Mouse (Mus musculus): ENCODE data around the gene Ccdc51. TPM values are rescaled to one million over a fixed set of nuclear protein-coding genes. Genes with fewer than 3 reads are reported as not detected.

Gene Ccdc51
- polyA plus RNA-seq, 1 experiment from 2014 or later, result 14.1 TPM

GRCm38 (mm10) chr9:109113331-109113730, 31.0 kb downstream of the Ccdc51 start:
- Histone ChIP-seq H3K27ac (no peak overlapping the region), H3K9ac (no peak overlapping the region), H3K4me1 (no peaks in the 10 kb centered on the region), H3K27me3 (no peaks in the 10 kb centered on the region), H3K9me3 (no peaks in the 10 kb centered on the region), H3K4me2 (no peak overlapping the region), H3K36me3 (peaks cover 100% of the 10 kb centered on the region), H3K4me3 (no peak overlapping the region)
- ATAC-seq (ENCODE audit: insufficient number of reproducible peaks, insufficient read depth, low FRiP score, low TSS enrichment, low read depth), result no peak
- 88% methylated on average over 8 of the region's 8 CpGs for WGBS

- Histone ChIP-seq H3K27me3 (no peaks in the 10 kb centered on the region), H3K9me3 (no peaks in the 10 kb centered on the region), H3K4me3 (no peak overlapping the region), H3K9ac (no peak overlapping the region), H3K4me2 (no peak overlapping the region), H3K4me1 (no peaks in the 10 kb centered on the region), H3K27ac (no peak overlapping the region), H3K36me3 (peaks cover 100% of the 10 kb centered on the region)
- 95% methylated on average over 11 of the region's 11 CpGs for WGBS
- ATAC-seq (ENCODE audit: insufficient number of reproducible peaks, insufficient read depth, low FRiP score, low TSS enrichment, low read depth), result no peak
Measured at GRCm38 (mm10) chr9:109114276-109114675, 32.0 kb downstream of the Ccdc51 start.

DNA sequence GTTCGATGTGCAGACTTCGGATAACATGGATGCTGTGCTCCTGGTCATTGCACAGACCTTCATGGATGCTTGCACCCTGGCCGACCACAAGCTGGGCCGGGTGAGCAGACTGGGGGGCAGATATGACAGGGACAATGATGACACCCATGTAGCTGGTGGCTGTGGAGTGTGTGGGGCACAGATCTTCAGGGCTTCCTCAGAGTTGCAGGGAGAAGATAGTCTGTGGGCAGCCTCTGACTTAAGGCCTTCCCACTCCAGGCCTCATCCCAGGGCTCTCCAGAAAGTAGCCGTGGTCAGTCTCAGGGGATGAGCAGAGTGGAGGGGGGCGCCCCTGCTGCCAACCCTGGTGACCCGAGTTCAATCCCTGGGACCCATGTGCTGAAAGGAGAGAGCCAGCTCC, 32.6 kb downstream of the Ccdc51 start:
- 87% methylated on average over 7 of the region's 7 CpGs for WGBS
- no peak for ATAC-seq (ENCODE audit: insufficient number of reproducible peaks, insufficient read depth, low FRiP score, low TSS enrichment, low read depth)
- Histone ChIP-seq H3K4me3 (no peak overlapping the region), H3K9me3 (no peaks in the 10 kb centered on the region), H3K27me3 (no peaks in the 10 kb centered on the region), H3K4me2 (no peak overlapping the region), H3K4me1 (no peaks in the 10 kb centered on the region), H3K9ac (no peak overlapping the region), H3K36me3 (peaks cover 100% of the 10 kb centered on the region), H3K27ac (no peak overlapping the region)

DNA sequence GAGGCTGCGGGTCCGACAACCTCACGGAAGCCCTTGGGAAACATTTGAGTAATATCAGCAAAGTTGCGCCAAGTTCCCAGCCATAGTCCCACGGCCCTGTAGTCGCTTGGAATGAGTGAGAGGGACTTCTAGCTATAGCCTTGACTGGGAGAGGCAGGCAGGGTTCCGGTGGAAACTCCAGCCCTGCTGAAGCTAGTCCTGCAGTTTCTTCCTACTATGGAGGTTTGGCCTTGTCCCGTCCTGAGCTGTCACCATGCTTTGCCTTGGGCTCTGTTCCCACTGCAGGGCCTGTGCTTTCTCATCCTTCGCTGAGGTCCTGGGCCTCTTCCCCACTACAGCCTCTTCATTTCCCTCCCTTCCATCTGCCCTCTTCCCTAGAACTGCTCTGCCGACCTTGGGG, 33.9 kb downstream of the Ccdc51 start:
- no peaks in the 10 kb centered on the region for H3K27me3 ChIP-seq
- H3K4me2 ChIP-seq, result no peak overlapping the region
- WGBS, result 94% methylated on average over 10 of the region's 10 CpGs
- no peak overlapping the region for H3K9ac ChIP-seq
- H3K9me3 ChIP-seq, result no peaks in the 10 kb centered on the region
- H3K4me1 ChIP-seq, result no peaks in the 10 kb centered on the region
- H3K4me3 ChIP-seq, result no peak overlapping the region
- peaks cover 88% of the 10 kb centered on the region for H3K36me3 ChIP-seq
- ATAC-seq (ENCODE audit: insufficient number of reproducible peaks, insufficient read depth, low FRiP score, low TSS enrichment, low read depth), result no peak
- H3K27ac ChIP-seq, result no peak overlapping the region

DNA sequence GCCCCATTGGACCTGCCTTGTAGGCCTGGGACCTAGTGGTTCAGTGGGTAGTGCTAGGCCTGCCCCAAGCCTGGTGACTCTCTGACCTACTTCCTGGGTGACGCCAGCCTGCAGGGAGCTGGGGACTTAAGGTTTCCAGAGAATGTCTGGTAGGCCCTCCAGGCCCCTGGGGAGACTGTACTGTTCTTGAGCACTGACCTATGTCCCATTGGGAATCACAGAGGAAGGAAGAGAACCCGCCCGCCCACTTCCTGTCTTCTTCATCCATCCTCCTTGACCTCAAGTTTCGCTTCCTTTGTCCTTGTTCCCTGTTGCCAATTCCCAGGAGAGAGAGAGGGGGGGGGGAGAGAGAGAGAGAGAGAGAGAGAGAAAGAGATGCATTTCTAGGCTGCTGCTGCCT, 35.8 kb downstream of the Ccdc51 start:
- ATAC-seq (ENCODE audit: insufficient number of reproducible peaks, insufficient read depth, low FRiP score, low TSS enrichment, low read depth), result no peak
- no peak overlapping the region for H3K4me3 ChIP-seq
- no peaks in the 10 kb centered on the region; the same call in 1 of the 2 replicates for H3K4me1 ChIP-seq
- 88% methylated on average over 4 of the region's 4 CpGs for WGBS
- no peak overlapping the region for H3K27ac ChIP-seq
- H3K4me2 ChIP-seq, result no peak overlapping the region
- peaks cover 69% of the 10 kb centered on the region for H3K36me3 ChIP-seq
- no peaks in the 10 kb centered on the region for H3K9me3 ChIP-seq
- no peak overlapping the region for H3K9ac ChIP-seq
- no peaks in the 10 kb centered on the region for H3K27me3 ChIP-seq

DNA sequence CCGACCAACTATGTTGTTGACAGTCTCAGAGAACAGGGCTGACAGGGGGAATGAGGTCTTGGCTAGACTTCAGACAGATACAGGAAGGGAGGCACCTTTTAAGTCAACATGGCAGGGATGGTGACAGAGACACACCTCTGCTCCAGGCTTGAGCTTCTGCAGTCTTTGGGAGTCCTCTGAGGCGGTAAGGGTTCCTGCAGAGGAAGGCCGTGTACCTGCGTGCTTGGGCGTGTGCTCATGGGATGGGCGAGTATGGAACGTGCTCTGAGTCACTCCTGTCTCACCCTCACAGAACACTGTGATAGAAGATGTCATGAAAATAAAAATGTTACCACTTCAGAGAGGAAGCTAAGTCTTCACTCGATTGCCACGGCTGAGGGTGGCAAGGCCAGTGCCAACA, 37.3 kb downstream of the Ccdc51 start:
- Histone ChIP-seq H3K4me1 (no peaks in the 10 kb centered on the region; the same call in 1 of the 2 replicates), H3K27me3 (no peaks in the 10 kb centered on the region), H3K36me3 (peaks cover 54% of the 10 kb centered on the region), H3K4me3 (no peak overlapping the region), H3K9me3 (no peaks in the 10 kb centered on the region), H3K9ac (no peak overlapping the region), H3K27ac (no peak overlapping the region; the same call in none of the 2 replicates), H3K4me2 (no peak overlapping the region)
- no peak for ATAC-seq (ENCODE audit: insufficient number of reproducible peaks, insufficient read depth, low FRiP score, low TSS enrichment, low read depth)
- 82% methylated on average over 9 of the region's 9 CpGs for WGBS

GRCm38 (mm10) chr9:109120956-109121355, 38.7 kb downstream of the Ccdc51 start:
- H3K4me1 ChIP-seq, result no peaks in the 10 kb centered on the region; the same call in 1 of the 2 replicates
- H3K9me3 ChIP-seq, result no peaks in the 10 kb centered on the region
- peaks cover 41% of the 10 kb centered on the region for H3K36me3 ChIP-seq
- no peak overlapping the region for H3K4me3 ChIP-seq
- WGBS, result 90% methylated on average over 6 of the region's 6 CpGs
- no peak overlapping the region for H3K9ac ChIP-seq
- ATAC-seq (ENCODE audit: insufficient number of reproducible peaks, insufficient read depth, low FRiP score, low TSS enrichment, low read depth), result no peak
- no peaks in the 10 kb centered on the region for H3K27me3 ChIP-seq
- H3K27ac ChIP-seq, result no peak overlapping the region
- no peak overlapping the region for H3K4me2 ChIP-seq

GRCm38 (mm10) chr9:109122553-109123085, 40.3 kb downstream of the Ccdc51 start:
- 38% methylated on average over 2 of the region's 2 CpGs for WGBS
- Histone ChIP-seq H3K36me3 (peaks cover 24% of the 10 kb centered on the region), H3K4me1 (no peaks in the 10 kb centered on the region; the same call in 1 of the 2 replicates), H3K4me2 (no peak overlapping the region), H3K4me3 (no peak overlapping the region), H3K27ac (no peak overlapping the region), H3K9ac (no peak overlapping the region), H3K27me3 (no peaks in the 10 kb centered on the region), H3K9me3 (no peaks in the 10 kb centered on the region)
- ATAC-seq (ENCODE audit: insufficient number of reproducible peaks, insufficient read depth, low FRiP score, low TSS enrichment, low read depth), result no peak

- 49% methylated on average over 6 of the region's 6 CpGs for WGBS
- no peak overlapping the region for H3K4me3 ChIP-seq
- no peaks in the 10 kb centered on the region; the same call in 1 of the 2 replicates for H3K4me1 ChIP-seq
- H3K36me3 ChIP-seq, result peaks cover 18% of the 10 kb centered on the region
- H3K27ac ChIP-seq, result no peak overlapping the region
- H3K9ac ChIP-seq, result peak overlapping the region; percentile 46; the same call in 1 of the 2 replicates
- ATAC-seq (ENCODE audit: insufficient number of reproducible peaks, insufficient read depth, low FRiP score, low TSS enrichment, low read depth), result no peak; the same call in 1 of the 2 replicates
- H3K9me3 ChIP-seq, result no peaks in the 10 kb centered on the region
- H3K27me3 ChIP-seq, result no peaks in the 10 kb centered on the region
- no peak overlapping the region for H3K4me2 ChIP-seq
Measured at GRCm38 (mm10) chr9:109123266-109123665, 41.0 kb downstream of the Ccdc51 start.

- Histone ChIP-seq H3K36me3 (peaks cover 9% of the 10 kb centered on the region), H3K9ac (no peak overlapping the region), H3K27ac (no peak overlapping the region), H3K4me3 (no peak overlapping the region), H3K4me2 (no peak overlapping the region), H3K9me3 (no peaks in the 10 kb centered on the region), H3K4me1 (no peaks in the 10 kb centered on the region; the same call in 1 of the 2 replicates), H3K27me3 (no peaks in the 10 kb centered on the region)
- no peak for ATAC-seq (ENCODE audit: insufficient number of reproducible peaks, insufficient read depth, low FRiP score, low TSS enrichment, low read depth)
- WGBS, result 84% methylated on average over 3 of the region's 3 CpGs
Measured at GRCm38 (mm10) chr9:109124164-109124563, 41.9 kb downstream of the Ccdc51 start.

DNA sequence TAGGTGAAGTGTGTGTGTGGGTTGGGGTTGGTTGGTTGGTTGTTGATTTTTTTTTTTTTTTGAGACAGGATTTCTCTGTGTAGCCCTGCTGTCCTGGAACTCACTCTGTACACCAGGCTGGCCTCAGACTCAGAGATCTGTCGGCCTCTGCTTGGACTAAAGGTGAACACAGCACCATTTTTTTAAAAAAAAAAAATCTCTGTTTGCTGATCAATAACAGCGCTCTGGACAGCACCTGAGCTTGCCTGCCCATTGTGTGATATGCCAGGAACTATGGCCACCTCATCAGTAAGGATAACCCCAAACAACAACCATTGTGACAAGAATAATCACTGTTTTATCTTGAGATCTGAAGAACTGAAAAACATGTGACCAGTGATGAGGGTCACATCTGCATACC, 42.8 kb downstream of the Ccdc51 start:
- WGBS, result 76% methylated on average over 2 of the region's 2 CpGs
- no peaks in the 10 kb centered on the region for H3K9me3 ChIP-seq
- ATAC-seq (ENCODE audit: insufficient number of reproducible peaks, insufficient read depth, low FRiP score, low TSS enrichment, low read depth), result no peak
- H3K9ac ChIP-seq, result no peak overlapping the region
- no peaks in the 10 kb centered on the region for H3K27me3 ChIP-seq
- H3K27ac ChIP-seq, result no peak overlapping the region
- H3K4me2 ChIP-seq, result no peak overlapping the region
- H3K36me3 ChIP-seq, result no peaks in the 10 kb centered on the region
- H3K4me1 ChIP-seq, result no peaks in the 10 kb centered on the region; the same call in 1 of the 2 replicates
- H3K4me3 ChIP-seq, result no peak overlapping the region

GRCm38 (mm10) chr9:109125481-109125880, 43.2 kb downstream of the Ccdc51 start:
- no peaks in the 10 kb centered on the region; the same call in 1 of the 2 replicates for H3K4me1 ChIP-seq
- H3K9ac ChIP-seq, result no peak overlapping the region
- ATAC-seq (ENCODE audit: insufficient number of reproducible peaks, insufficient read depth, low FRiP score, low TSS enrichment, low read depth), result no peak

More at GRCm38 (mm10) chr9:109125481-109125880, 43.2 kb downstream of the Ccdc51 start:
- no peaks in the 10 kb centered on the region for H3K36me3 ChIP-seq
- no peak overlapping the region for H3K4me3 ChIP-seq
- H3K9me3 ChIP-seq, result no peaks in the 10 kb centered on the region
- H3K27ac ChIP-seq, result no peak overlapping the region
- H3K4me2 ChIP-seq, result no peak overlapping the region
- no peaks in the 10 kb centered on the region for H3K27me3 ChIP-seq
- 66% methylated on average over 3 of the region's 3 CpGs for WGBS
